Mouse (Mus musculus): ENCODE measurements at regions not wholly inside any gene's neighbourhood (a gene's known extent, or its start where the extent isn't known, plus 50 kb on each side); places are given as distances from the start of the nearest gene placed in this dataset.

GRCm38 (mm10) chr2:48332783-48333182, 481.1 kb upstream of the Acvr2a start:
- no peak for TF ChIP-seq POLR2A (IDR thresholded peaks at IDR 0.05; ENCODE audit: borderline replicate concordance, control insufficient read depth, low read depth, low read length)
- no peak for TF ChIP-seq CTCF (IDR thresholded peaks at IDR 0.05; ENCODE audit: control insufficient read depth, insufficient read depth, low read length)
